Mouse (Mus musculus): ENCODE data around the gene Qrich1.

The Qrich1 gene

DNA sequence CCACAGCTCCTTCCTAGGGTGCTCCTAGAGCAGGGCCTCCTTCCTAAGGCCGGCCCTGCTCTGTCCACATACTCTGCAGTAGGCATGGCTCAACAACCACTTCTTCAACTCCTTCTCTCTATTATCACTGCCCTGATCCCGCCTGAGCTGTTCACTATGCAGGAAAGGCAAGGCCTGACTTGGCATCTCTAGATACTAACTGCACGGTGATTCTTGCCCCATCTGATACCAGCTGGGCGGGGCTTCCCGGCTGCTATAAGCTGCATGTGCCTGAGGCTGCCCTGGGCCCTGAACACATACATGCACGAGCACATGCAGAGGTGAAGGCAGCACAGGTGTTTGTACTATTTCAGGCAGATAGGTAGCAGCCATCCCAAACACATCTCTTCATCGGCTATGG lies 47.5 kb downstream of the Qrich1 start:
- DNase-seq (ENCODE audit: extremely low spot score) = no peak

DNA sequence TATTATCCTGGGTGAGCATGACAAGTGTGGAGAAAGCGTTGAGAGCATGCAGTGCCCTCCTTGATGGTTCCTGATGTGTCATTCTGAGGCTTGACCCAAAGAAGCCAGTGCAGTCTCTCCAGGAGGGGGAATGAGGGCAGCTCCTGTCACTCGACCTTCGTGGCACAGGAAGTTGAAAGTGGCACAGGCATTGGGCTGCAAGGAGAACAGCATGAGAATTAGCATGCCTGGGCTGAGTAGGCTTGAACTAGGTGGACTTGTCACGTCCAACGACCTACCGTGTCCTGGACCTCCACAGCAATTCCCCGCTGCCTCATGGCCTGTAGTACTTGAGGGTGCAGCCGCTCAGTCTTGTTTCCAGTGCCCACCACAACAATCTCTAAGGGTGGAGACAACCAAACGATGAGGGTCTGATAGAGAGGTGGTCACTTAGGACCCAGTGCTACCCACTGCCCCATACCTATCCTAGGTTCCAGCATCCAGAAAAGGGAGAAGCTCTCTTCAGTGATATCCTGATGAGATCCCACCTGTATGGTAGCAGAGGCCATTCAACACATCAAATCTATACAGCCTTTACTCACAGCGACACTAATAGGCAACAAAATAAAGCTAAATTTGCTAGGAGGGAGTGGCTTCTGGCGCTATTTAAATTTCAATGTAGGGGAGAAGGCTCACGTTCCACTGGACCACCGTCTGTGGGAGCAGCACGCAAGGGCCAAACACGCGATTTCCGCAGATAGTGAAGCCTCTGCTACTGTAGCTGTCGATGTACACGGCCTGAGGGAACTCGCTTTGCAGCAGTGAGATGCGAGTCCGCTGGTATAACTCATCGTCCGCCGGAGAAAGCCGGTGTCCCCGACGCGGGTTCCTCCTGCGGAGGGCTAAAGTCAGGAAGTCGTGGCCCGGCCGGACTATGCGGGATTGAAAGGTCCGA lies 49.5 kb downstream of the Qrich1 start:
- no peak for DNase-seq (ENCODE audit: extremely low spot score)

DNA sequence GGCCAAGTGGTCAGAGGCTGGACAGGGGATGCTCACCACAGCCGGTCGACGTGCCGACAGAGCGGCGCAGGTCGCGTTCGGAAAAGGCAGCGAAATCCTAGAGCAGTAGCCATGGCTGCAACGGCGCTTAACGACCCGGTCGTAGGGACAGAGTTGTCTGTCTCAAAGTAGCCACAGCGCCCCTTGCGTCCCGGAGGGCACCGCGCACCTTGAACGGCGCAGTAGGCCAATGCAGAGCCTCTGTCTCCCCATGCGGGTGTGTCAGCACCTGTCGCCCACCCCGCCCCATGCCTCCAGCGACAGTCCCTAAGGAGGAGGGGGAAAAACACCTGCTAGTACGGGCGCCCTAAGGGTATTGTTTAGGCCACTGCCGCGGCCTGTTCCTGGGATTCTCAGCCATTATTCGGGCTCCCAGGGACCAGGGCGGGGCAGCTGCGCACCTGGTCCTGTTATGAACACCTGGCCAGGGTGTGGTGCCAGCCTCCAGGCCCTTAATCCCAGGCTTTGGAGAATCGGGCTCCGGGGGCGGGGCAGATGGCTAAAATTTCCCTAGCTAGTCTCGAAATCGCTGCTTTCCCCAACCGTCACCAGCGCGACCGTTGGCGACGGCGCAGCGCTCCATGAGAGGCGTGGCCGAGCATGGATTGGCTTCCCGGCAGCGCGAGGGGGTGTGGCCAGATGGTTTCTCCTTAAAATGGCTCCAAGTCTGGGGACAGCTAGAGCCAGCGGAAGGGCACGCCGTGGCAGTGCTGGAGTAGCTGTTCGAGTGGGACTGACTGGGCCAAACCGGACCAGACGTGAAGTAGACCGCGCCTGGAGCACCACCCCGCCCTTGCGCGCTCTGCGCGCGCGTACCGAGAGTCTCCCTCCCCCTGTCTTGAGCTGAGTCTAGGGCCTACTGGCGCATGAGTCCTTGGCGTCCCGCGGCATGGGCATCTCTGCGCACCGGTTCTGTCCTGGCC lies 50.5 kb downstream of the Qrich1 start, which contains the start of gene Ndufaf3:
TSS of gene Ndufaf3 (minus strand) at position 620 of the 962 bp plus-strand sequence.
- DNase-seq (ENCODE audit: extremely low spot score) = peak; percentile 93

DNA sequence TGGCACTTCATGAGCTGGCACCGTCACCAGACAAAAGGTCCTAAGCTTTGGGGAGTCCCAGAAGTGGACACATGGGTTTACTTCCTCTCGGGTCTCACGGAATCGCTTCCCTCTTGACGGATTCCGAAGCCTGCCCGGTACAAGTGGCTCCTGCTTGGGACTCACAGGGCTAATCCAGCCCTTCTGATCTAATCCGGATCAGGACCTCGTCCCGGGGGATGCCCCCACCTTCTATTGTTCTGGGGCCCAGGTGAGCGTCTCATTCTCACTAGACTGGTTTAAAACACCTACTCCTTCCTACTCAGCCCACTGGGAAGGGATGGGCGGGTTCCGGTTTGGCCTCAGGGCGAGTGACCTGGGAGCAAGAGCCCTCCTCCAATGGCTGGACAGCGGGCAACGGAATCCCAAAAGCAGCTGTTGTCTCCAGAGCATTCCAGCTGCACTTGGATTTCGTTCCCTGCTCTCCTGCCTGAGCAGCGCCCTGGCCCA lies 51.4 kb downstream of the Qrich1 start:
- peak; percentile 48 for DNase-seq (ENCODE audit: extremely low spot score)

DNA sequence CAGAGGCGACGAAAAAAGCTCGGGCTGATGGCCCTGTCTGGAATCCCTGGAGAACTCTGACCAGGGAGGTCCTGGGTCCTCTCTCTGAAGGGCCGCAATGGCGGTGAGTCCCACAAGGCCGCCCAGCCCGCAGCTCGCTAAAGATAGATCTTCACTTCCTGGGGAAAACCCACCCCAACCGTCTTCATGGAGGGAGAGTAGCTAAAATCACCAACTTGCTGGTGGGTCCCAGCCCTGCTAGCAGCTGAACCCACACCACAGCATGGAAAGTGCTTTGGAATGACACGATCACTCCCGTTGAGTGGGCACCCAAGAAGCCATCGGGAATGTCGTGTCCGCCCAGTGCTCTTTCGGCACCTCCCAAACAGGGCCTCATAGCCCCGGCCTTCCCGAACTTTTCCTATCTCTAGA lies 51.9 kb downstream of the Qrich1 start:
- no peak for DNase-seq (ENCODE audit: extremely low spot score)

DNA sequence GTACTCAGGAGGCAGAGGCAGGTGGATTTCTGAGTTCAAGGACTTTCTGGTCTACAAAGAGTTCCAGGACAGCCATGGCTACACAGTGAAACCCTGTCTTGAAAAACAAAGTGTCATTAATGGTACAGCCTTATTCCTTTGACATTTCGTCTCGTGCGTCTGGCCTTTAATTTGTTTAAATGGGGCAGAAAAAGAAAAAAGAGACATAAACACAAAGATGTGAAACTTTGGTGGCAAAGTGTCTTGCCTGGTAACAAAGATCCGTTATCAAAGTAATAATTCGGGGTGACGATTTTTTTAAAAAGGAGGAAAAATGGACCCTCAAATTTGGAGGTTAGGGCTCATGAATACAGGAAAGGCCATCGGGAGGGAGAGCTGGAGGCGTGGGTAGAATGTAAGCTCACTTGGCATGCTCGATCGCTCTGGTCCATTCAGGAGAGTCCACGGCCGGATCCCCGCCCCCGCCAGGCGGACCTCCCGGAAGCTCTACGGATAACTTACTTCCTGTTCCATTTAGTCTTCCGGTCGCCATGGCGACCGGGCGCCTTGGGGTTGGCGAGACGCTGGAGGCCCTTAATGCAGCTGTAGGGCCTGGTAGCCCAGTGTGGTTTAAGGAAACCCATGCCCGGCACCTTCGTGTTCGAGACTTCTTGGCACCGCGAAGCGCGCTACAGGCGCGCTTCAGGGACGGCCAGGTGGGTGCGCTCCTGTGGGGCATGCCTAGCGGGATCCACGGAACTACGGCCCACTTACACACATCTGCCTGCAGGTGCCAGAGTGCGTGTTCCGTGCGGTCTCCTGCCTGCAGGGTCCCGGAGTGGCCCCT lies 53.0 kb downstream of the Qrich1 start, which contains the start of gene Dalrd3:
TSS of gene Dalrd3 (plus strand) at position 506 of the 826 bp plus-strand sequence.
- DNase-seq (ENCODE audit: extremely low spot score) = peak; percentile 90

DNA sequence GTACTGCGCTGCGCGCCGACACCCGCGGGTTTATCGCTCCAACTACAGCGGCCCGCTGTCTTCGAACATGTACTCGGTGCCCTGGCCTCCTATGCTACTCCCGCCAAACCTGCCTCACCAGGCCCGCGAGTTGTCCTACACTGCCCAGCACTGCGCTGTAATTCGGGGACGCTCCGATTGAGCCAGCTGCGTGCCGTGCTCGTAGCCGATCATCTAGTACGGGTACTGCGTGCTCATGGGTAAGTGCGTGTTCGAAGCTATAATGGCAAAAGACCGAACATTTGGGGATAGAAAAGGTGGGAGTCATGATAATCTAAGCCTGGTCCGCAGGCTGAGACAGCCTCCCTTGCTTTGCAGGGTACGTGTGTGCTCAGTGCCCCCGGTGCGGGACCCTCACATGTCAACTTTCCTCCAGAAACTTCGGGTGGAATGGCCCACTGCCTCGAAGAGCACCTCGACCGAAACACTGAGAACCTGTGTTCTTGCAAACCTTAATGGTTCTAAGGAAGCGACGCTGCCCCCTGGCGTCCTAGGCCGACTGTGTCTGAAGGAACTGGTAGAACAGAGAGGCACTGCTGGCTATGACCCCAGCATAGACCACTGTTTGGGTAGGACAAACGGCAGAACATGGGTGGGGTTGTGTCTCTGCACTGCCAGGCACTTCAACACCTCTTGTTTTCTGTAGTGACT lies 53.7 kb downstream of the Qrich1 start:
- DNase-seq (ENCODE audit: extremely low spot score) = peak; percentile 80

DNA sequence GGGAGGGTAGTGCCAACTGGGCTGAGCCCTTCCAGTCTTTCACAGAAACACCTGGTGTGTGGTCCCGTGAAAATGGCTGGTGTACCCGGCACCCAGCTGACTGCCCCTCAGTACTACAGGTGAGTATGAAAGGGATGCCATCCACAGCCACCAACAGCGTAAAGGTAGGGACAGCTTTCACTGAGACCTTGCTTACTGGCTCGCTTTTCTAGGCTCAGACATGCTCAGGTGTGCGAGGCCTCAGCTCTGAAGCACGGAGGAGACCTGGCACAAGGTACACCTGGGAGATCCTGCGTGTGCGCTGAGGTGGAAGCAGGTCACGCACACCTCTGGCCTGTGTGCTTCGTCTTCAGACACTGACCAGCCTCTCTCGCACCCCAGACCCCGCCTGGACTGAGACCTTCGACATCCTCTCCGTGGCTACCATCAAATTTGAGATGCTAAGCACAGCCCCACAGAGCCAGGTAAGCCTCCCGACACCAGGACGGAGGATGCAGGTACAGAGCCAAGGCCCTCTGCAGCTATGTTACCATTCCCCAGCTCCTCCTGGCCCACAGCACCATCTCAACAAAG lies 54.9 kb downstream of the Qrich1 start:
- DNase-seq (ENCODE audit: extremely low spot score) = no peak

DNA sequence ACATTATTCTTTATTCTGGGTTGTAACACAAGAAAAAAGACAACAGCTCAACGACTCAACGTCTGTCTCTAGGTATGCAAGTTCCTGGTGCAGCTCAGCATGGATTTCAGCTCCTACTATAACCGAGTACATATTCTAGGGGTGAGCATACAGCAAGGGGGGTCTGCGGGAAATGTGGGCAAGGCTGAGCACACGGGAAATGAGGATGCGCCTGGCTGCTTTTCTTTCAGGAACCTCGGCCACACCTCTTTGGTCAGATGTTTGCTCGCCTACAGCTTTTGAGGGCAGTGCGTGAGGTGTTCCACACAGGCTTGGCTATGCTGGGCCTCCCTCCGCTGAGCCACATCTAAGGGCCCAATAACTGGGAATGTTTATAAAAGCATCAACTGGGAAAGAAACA lies 55.7 kb downstream of the Qrich1 start:
- no peak for DNase-seq (ENCODE audit: extremely low spot score)

DNA sequence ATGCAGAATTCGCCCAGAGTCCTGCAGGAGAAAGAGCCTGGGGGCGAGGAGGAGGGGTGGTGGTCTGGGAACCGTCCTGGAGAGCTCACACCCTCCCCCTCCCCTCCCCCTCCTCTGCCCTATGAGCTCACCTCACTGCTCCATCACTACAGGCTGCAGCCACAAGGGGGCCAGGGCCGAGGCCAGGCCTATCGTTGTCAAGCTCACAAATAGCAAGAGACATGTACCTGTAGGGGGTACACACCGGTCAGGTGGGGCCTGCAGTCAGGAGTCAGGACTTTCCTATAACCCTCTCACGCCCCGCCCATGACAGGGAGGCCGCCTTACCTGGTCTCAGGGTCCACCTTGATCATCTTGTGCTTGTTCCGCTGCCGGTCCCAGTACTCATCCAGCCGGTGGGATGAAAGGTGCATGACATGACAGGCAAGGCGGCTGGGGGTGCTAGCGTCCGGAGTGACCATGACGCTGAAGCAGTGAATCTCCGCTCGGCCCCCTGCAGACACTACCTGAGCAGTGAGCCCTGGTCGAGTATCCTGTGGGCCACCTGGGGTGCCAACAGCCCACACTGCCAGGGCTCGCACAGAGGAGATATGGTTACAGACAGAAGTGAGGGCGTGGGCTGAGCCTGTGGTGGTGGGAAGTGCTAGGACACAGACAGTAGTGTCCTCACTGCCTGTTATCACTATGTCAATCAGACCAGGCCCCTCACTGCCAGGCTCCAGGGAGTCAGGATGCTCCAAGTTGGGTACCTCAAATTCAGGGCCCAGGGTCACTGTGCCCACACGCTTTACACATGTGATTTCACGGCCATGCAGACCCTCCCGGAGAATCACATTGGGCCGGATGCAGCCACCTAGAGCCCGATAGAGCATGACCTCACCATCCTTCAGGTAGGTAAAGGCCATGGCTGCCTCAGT lies 57.4 kb downstream of the Qrich1 start:
- peak; percentile 75 for DNase-seq (ENCODE audit: extremely low spot score)

DNA sequence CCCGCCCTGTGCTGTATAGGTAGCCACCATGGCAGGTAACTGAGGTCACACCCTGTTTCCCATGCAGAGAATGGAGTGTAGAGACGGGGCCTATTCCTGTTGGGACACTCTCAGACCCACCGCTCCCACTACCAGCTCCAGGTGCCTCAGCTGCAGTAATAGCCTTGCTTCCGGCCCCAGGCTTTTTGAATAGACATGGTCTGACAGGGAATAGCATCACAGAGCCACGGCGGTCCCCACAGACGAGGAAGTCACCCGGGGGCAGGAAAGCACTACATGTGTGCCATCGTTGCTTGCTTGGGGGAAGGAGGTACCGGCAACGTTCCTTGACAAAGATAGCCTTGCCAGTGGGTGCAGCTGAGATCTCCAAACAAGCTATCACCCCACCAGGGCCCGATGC lies 58.3 kb downstream of the Qrich1 start:
- DNase-seq (ENCODE audit: extremely low spot score) = no peak

DNA sequence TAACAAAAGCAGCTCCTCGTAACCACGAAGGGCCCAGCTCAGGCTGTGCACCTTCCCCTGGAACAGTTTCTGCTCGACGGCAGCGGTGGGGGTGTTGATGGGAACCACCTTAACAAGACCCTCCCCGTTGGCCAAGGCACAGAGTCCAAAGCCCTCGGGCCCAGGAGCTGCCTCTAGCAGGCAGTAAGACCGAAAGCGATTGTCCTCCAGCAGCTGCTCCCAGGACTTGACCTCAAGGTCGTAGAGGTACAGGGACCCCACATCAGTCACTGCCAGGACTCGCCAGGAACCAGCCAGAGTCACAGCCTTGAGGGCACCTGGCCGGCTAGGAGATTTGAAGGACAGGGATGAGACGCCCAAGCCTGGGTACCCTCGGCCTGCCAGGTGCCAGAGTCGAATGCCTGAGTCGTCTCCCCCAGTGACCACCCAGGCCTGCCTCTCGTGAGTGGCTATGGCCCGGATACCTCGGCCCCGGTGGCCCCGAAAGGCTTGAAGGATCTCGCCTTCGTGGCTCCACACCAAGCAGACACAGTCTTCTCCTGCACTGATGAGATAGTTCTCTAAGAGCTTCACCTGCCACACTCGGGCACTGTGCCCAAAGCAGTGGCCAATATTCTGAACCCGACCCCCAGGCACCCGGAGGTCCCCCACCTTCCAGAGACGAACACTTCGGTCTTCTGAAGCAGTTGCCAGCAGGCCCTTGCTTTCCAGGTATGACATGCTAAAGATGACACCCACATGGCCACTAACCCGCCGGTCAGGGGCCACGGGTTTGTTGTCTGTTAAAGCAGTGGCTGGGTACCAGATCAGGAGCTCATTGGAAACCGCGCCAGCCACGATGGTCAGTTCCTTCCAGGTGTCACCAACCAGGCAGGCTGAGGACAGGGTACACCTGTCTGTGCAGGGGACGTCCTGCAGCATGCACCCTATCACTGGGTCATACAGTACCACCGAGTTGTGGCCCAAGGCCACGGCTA lies 59.0 kb downstream of the Qrich1 start:
- DNase-seq (ENCODE audit: extremely low spot score) = no peak

DNA sequence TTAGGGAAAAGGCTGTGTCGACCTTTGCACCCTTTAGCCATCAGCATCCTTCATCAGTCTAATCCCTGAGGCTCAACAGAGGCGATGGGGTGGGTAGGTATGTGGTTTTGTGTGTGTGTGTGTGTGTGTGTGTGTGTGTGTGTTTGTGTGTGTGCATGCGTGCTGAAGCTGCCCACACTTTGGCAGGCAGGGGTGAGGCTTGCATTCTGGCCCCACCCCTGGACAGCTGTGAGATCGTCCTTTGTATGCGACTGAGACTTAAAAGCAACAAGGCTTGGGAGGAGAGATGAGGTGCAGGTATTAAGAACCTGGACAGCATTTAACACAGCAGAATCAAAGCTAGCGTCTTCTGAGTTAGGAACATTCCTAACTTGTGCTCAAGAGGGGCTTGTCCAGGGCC lies 60.4 kb downstream of the Qrich1 start:
- DNase-seq (ENCODE audit: extremely low spot score) = no peak

DNA sequence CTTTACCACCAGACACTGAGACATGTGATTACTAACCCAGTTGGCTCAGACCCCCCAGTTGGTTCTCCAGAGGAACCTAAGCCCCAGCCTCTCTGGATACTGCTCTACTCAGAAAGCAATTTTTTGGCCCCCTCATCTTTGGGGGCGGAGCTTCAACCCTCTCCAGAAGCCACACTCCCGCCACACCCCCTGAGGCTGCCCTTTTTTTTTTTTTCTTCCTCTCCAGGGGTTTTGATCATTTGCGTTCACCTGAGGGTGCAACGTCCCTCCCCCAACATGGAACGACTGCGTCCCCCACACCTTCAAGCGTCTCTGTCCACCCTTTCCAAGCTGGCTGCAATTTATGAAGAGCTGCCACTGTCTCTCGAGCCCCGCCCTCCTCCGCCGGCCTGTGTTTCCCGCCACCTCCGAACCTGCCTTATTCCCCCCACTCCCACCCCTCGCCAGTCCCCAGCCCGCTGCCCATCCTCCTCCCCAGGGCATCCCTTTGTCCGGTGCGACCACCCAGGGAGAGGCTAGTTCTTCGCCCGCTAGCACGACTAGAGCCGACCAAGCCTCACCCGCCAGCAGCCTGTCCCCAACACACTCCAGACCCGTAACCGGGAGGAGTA lies 61.4 kb downstream of the Qrich1 start:
- DNase-seq (ENCODE audit: extremely low spot score) = no peak

DNA sequence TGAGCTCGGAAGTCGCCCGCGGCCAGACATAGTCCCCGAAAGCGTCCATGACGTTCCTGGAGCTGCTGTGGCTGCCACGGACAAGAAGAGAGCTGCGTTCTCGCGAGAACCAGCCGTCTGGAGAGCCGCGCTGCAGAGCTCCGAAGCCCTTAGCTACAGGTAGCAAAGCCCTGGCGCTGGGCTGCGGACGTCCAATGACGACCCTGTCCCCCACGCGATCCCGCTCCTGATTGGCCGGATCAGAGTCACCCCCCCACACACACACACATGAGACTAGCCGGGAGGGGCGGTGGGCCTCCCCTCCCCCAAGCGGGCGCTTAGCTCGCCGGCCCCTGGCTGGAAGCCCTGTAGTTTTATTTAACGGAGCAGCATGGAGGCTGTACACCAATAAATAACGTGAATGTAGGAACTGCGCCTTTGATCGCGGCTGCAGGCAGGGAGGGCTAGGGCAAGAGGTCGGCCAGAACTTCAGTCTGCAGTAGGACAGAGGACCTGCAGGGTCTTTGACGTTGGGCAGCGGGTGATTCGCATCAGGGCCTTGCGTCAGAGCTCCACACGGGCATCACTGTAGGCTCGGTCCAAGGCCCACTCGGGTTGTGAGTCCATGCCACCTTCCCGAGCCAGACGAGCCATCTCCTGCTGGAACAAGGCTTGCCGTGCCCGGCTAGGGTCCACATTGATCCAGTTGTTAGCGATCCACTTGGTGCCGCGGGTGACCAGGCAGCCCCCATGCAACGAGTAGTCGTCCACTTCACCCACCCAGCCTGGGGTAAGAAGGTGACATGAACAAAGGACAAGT lies 62.1 kb downstream of the Qrich1 start, which contains the start of gene Wdr6:
TSS of gene Wdr6 (minus strand) at position 195 of the 799 bp plus-strand sequence.
- peak; percentile 96 for DNase-seq (ENCODE audit: extremely low spot score)

DNA sequence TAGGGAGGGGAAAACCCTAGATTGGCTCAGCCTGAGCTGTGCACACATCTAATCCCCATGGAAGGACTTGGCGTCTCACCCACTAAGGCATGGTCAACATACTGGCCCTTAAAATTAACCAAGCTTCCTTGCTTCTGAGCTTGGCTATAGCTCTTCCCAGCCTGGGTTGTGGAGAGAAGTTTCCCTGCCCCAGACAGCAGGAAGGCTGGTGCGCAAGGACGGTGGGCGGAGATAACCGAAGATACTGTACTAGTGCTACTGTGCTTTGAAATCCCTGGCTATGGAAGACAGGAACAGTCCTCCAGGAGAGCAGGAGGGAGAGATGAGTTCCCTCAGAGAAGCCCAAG lies 62.7 kb downstream of the Qrich1 start:
- no peak for DNase-seq (ENCODE audit: extremely low spot score)

Data from embryo, embryonic 9.5 days (tissue).